Mouse (Mus musculus): Measurements from ENCODE around the gene Mpig6b. TPM values are rescaled to one million over a fixed set of nuclear protein-coding genes. Genes with fewer than 3 reads are reported as not detected.

Mpig6b gene
- total and polyA plus RNA-seq, 3 experiments, result 0.31 to 2.4 (median 1.4) TPM

GRCm38 (mm10) chr17:35100196-35100765 is 34.3 kb upstream of the Mpig6b start:
- TF ChIP-seq POLR2A (IDR thresholded peaks at IDR 0.05; ENCODE audit: insufficient read depth, low read depth, low read length), result no peak
- TF ChIP-seq EP300 (IDR thresholded peaks at IDR 0.05; ENCODE audit: insufficient read depth, low read depth, low read length), result no peak
- intact Hi-C loops (cut with DNase I), result no loop called here
- no peak for DNase-seq
- H3K9ac ChIP-seq (ENCODE audit: low read depth, low read length), result no peak overlapping the region
- no peaks in the 10 kb centered on the region for H3K27me3 ChIP-seq (ENCODE audit: control insufficient read depth, insufficient read depth, low read length)
- H3K4me1 ChIP-seq (ENCODE audit: control insufficient read depth, insufficient read depth, low read length), result no peaks in the 10 kb centered on the region
- H3K4me3 ChIP-seq, result no peak overlapping the region
- no peaks in the 10 kb centered on the region for H3K36me3 ChIP-seq (ENCODE audit: control insufficient read depth, insufficient read depth, low read length)
- H3K27ac ChIP-seq, result no peak overlapping the region
- H3K79me2 ChIP-seq (replicated peaks; ENCODE audit: control insufficient read depth, insufficient read depth, low read length), result no peaks in the 10 kb centered on the region
- WGBS, result 68% methylated on average over 10 of the region's 10 CpGs

DNA sequence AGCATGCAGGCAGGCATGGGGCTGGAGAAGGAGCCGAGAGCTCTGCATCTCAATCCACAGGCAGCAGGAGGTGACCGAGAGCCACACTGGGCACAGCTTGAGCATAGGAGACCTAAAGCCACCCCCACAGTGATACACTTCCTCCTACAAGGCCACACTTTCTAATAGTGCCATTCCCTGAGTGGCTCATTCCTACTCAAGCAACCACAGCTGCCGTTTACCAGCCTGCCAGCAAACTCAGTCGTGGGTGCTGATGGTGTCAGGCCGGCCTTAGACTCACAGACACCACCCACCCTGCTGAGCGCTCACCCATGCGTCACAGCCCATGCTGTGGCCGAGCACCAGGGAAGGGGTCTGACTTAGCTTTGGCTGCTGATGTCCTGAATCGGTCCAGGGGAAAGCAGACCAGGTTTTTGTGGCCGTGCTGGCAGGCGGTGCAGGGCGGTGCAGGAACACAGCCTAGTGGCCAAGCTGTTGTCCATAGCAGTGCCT is 31.2 kb upstream of the Mpig6b start:
- WGBS, result 84% methylated on average over 12 of the region's 12 CpGs

DNA sequence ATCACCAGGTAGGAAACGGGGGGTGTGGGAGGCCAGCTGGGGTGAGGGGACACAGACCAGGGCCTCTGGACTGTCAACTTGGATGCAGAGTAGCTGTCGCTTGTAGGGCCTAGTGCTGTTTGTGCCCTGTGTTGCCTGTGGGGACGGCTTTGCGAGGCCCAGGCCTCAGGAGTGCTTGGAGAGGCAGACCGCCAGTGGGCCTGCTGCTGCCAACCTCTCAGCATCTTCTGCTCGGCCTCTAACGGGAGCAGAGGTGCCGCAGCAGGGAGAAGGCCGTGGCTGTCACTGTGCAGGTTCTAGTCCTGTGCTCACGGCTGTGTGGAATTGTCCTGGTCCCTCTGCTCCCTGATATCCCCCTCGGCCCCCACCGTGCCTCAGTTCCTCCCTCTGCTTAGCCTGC is 30.6 kb upstream of the Mpig6b start:
- intact Hi-C loops (cut with DNase I), result no loop called here
- Histone ChIP-seq H3K27ac (no peak overlapping the region), H3K9ac (ENCODE audit: low read depth, low read length) (no peak overlapping the region), H3K79me2 (replicated peaks; ENCODE audit: control insufficient read depth, insufficient read depth, low read length) (no peaks in the 10 kb centered on the region), H3K27me3 (ENCODE audit: control insufficient read depth, insufficient read depth, low read length) (no peaks in the 10 kb centered on the region), H3K4me1 (ENCODE audit: control insufficient read depth, insufficient read depth, low read length) (no peaks in the 10 kb centered on the region), H3K36me3 (ENCODE audit: control insufficient read depth, insufficient read depth, low read length) (no peaks in the 10 kb centered on the region), H3K4me3 (no peak overlapping the region)
- DNase-seq, result no peak
- 85% methylated on average over 12 of the region's 12 CpGs for WGBS
- TF ChIP-seq CTCF (IDR thresholded peaks at IDR 0.05) (no peak), EP300 (IDR thresholded peaks at IDR 0.05; ENCODE audit: insufficient read depth, low read depth, low read length) (no peak), POLR2A (IDR thresholded peaks at IDR 0.05; ENCODE audit: insufficient read depth, low read depth, low read length) (no peak)

More for the DNA sequence above, 31.2 kb upstream of the Mpig6b start:
- Histone ChIP-seq H3K4me3 (no peak overlapping the region), H3K4me1 (ENCODE audit: control insufficient read depth, insufficient read depth, low read length) (no peaks in the 10 kb centered on the region), H3K79me2 (replicated peaks; ENCODE audit: control insufficient read depth, insufficient read depth, low read length) (no peaks in the 10 kb centered on the region), H3K9ac (ENCODE audit: low read depth, low read length) (no peak overlapping the region), H3K27ac (no peak overlapping the region), H3K36me3 (ENCODE audit: control insufficient read depth, insufficient read depth, low read length) (no peaks in the 10 kb centered on the region), H3K27me3 (ENCODE audit: control insufficient read depth, insufficient read depth, low read length) (no peaks in the 10 kb centered on the region)
- TF ChIP-seq CTCF (IDR thresholded peaks at IDR 0.05), result peak; percentile 39
- TF ChIP-seq POLR2A (IDR thresholded peaks at IDR 0.05; ENCODE audit: insufficient read depth, low read depth, low read length), result no peak
- intact Hi-C loops (cut with DNase I), result no loop called here
- no peak for DNase-seq

GRCm38 (mm10) chr17:35094475-35095365 is 28.7 kb upstream of the Mpig6b start:
- TF ChIP-seq POLR2A (IDR thresholded peaks at IDR 0.05; ENCODE audit: insufficient read depth, low read depth, low read length), result no peak
- no peak for TF ChIP-seq CTCF (IDR thresholded peaks at IDR 0.05)
- TF ChIP-seq EP300 (IDR thresholded peaks at IDR 0.05; ENCODE audit: insufficient read depth, low read depth, low read length), result no peak
- Histone ChIP-seq H3K27ac (no peak overlapping the region), H3K4me3 (no peak overlapping the region), H3K79me2 (replicated peaks; ENCODE audit: control insufficient read depth, insufficient read depth, low read length) (no peaks in the 10 kb centered on the region), H3K27me3 (ENCODE audit: control insufficient read depth, insufficient read depth, low read length) (no peaks in the 10 kb centered on the region), H3K9ac (ENCODE audit: low read depth, low read length) (no peak overlapping the region), H3K36me3 (ENCODE audit: control insufficient read depth, insufficient read depth, low read length) (no peaks in the 10 kb centered on the region), H3K4me1 (ENCODE audit: control insufficient read depth, insufficient read depth, low read length) (peaks cover 1% of the 10 kb centered on the region; the same call in 1 of the 2 replicates)
- intact Hi-C loops (cut with DNase I), result no loop called here
- DNase-seq, result no peak
- WGBS, result 73% methylated on average over 15 of the region's 15 CpGs

DNA sequence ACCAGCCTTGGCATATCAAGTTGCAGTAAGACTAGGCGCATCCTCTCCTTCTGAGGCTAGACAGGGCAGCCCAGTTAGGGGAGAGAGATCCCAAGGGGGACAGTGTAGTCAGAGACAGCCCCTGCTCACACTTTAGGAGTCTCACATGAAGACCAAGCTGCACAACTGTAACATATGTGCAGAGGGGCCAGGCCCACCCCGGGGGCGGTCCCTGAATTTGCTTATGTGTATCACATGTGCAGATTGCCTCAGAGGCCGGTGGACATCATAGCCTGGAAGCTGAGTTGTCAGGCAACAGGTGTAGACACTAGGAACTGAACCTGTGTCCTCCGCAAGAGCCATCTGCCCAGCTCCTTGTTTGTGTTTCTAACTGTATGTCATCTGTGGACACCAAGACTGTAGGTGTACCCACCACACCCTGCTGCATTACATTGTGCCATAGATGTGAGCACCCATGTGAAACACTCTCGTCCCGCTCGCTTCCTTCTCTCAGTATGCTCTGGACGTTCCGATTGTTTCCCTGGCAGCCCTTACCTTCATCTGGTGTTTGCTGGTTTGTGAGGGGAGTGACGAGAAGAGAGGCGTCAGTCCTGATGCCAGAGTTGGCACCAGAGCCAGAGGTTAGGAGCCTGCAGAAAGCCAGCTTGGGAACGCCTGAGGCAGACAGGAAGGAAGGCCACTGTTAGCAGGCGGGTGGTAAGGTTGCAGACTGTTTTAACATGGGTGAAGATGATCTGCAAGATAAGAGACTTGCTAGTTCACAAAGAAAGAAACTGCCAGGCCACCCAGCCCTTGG is 26.6 kb upstream of the Mpig6b start:
- no peaks in the 10 kb centered on the region for H3K27me3 ChIP-seq (ENCODE audit: control insufficient read depth, insufficient read depth, low read length)
- no peaks in the 10 kb centered on the region for H3K79me2 ChIP-seq (replicated peaks; ENCODE audit: control insufficient read depth, insufficient read depth, low read length)
- no peaks in the 10 kb centered on the region for H3K36me3 ChIP-seq (ENCODE audit: control insufficient read depth, insufficient read depth, low read length)
- no peak for DNase-seq
- no peak overlapping the region for H3K27ac ChIP-seq
- 82% methylated on average over 14 of the region's 14 CpGs for WGBS
- TF ChIP-seq POLR2A (IDR thresholded peaks at IDR 0.05; ENCODE audit: insufficient read depth, low read depth, low read length) (no peak), EP300 (IDR thresholded peaks at IDR 0.05; ENCODE audit: insufficient read depth, low read depth, low read length) (no peak), CTCF (IDR thresholded peaks at IDR 0.05) (no peak)
- peaks cover 1% of the 10 kb centered on the region; the same call in 1 of the 2 replicates for H3K4me1 ChIP-seq (ENCODE audit: control insufficient read depth, insufficient read depth, low read length)
- intact Hi-C loops (cut with DNase I), result no loop called here
- H3K9ac ChIP-seq (ENCODE audit: low read depth, low read length), result no peak overlapping the region
- H3K4me3 ChIP-seq, result no peak overlapping the region

All from heart, adult 2 months (tissue).